Mouse (Mus musculus): ENCODE results near the gene Slmap.
A peak's percentile ranks its signal among the peaks of the same experiment; 100 is the strongest.
"Not testable (repeated sequence)": the region's sequence is repeated elsewhere in the genome, so short reads cannot be mapped to it uniquely, and the experiment has no call there.

The Slmap gene

GRCm38 (mm10) chr14:26534757-26535479 is at the start of gene Slmap:
Gene Slmap (minus strand): TSS chr14:26534931.
- peak; percentile 99 for DNase-seq

GRCm38 (mm10) chr14:26583645-26584044 is 48.9 kb upstream of the Slmap start:
- no peak for DNase-seq

GRCm38 (mm10) chr14:26579346-26580343 is 44.9 kb upstream of the Slmap start:
- peak; percentile 97 for DNase-seq

GRCm38 (mm10) chr14:26578791-26579191 is 44.1 kb upstream of the Slmap start:
- no peak for DNase-seq

GRCm38 (mm10) chr14:26576255-26576780 is 41.6 kb upstream of the Slmap start:
- DNase-seq: no peak

GRCm38 (mm10) chr14:26573556-26573955 is 38.8 kb upstream of the Slmap start, which contains the start of gene Dennd6a:
Gene Dennd6a (plus strand): TSS chr14:26573856.
- DNase-seq: not testable (repeated sequence)

GRCm38 (mm10) chr14:26571951-26572675 is 37.4 kb upstream of the Slmap start:
- DNase-seq: no peak

GRCm38 (mm10) chr14:26569880-26570279 is 35.1 kb upstream of the Slmap start:
- no peak for DNase-seq

GRCm38 (mm10) chr14:26562247-26562646 is 27.5 kb upstream of the Slmap start:
- no peak for DNase-seq

- no peak for DNase-seq
Measured at GRCm38 (mm10) chr14:26558536-26558935, 23.8 kb upstream of the Slmap start.

GRCm38 (mm10) chr14:26557581-26557980 is 22.9 kb upstream of the Slmap start:
- DNase-seq: peak; percentile 14

GRCm38 (mm10) chr14:26552853-26553252 is 18.1 kb upstream of the Slmap start:
- no peak for DNase-seq

GRCm38 (mm10) chr14:26552441-26552840 is 17.7 kb upstream of the Slmap start:
- no peak for DNase-seq

- DNase-seq: no peak
Measured at GRCm38 (mm10) chr14:26550712-26551111, 16.0 kb upstream of the Slmap start.

- no peak for DNase-seq
Measured at GRCm38 (mm10) chr14:26547516-26548488, 13.1 kb upstream of the Slmap start.

GRCm38 (mm10) chr14:26542136-26542535 is 7.4 kb upstream of the Slmap start:
- no peak for DNase-seq

- DNase-seq: no peak
Measured at GRCm38 (mm10) chr14:26540577-26540976, 5.8 kb upstream of the Slmap start.

GRCm38 (mm10) chr14:26539241-26539640 is 4.5 kb upstream of the Slmap start:
- DNase-seq: no peak

- peak; percentile 78 for DNase-seq
Measured at GRCm38 (mm10) chr14:26533821-26534756, 642 bp downstream of the Slmap start.

- no peak for DNase-seq
Measured at GRCm38 (mm10) chr14:26533267-26533666, 1.5 kb downstream of the Slmap start.

All from embryo, embryonic 11 days (tissue).